Mouse (Mus musculus): ENCODE results near the gene Serpina6.
"Not testable (repeated sequence)": the region's sequence is repeated elsewhere in the genome, so short reads cannot be mapped to it uniquely, and the experiment has no call there.

The Serpina6 gene

GRCm38 (mm10) chr12:103656848-103657626 lies at the start of gene Serpina6:
Serpina6 (minus strand) TSS chr12:103657212.
- in situ Hi-C loops (cut with MboI; ENCODE audit: unreplicated experiment in 2 of 2) = no loop called here

GRCm38 (mm10) chr12:103706113-103706512 lies 49.1 kb upstream of the Serpina6 start:
- in situ Hi-C loops (cut with MboI; ENCODE audit: unreplicated experiment in 2 of 2) = no loop called here

- in situ Hi-C loops (cut with MboI; ENCODE audit: unreplicated experiment in 2 of 2) = no loop called here
These were observed 48.5 kb upstream of the Serpina6 start for GRCm38 (mm10) chr12:103705547-103705946.

- in situ Hi-C loops (cut with MboI; ENCODE audit: unreplicated experiment in 2 of 2) = no loop called here
These were observed 43.2 kb upstream of the Serpina6 start for GRCm38 (mm10) chr12:103700144-103700750.

GRCm38 (mm10) chr12:103695429-103695828 lies 38.4 kb upstream of the Serpina6 start, which contains the start of gene Serpina1f:
Serpina1f (minus strand) TSS chr12:103695529.
- in situ Hi-C loops (cut with MboI; ENCODE audit: unreplicated experiment in 2 of 2) = no loop called here

- in situ Hi-C loops (cut with MboI; ENCODE audit: unreplicated experiment in 2 of 2) = no loop called here
These were observed 31.3 kb upstream of the Serpina6 start for GRCm38 (mm10) chr12:103688221-103688814.

GRCm38 (mm10) chr12:103687021-103687420 lies 30.0 kb upstream of the Serpina6 start:
- in situ Hi-C loops (cut with MboI; ENCODE audit: unreplicated experiment in 2 of 2) = no loop called here

- in situ Hi-C loops (cut with MboI; ENCODE audit: unreplicated experiment in 2 of 2) = no loop called here
These were observed 29.0 kb upstream of the Serpina6 start for GRCm38 (mm10) chr12:103686050-103686449.

GRCm38 (mm10) chr12:103685386-103685785 lies 28.4 kb upstream of the Serpina6 start:
- in situ Hi-C loops (cut with MboI; ENCODE audit: unreplicated experiment in 2 of 2) = no loop called here

- in situ Hi-C loops (cut with MboI; ENCODE audit: unreplicated experiment in 2 of 2) = no loop called here
These were observed 26.8 kb upstream of the Serpina6 start for GRCm38 (mm10) chr12:103683775-103684174.

GRCm38 (mm10) chr12:103681739-103682138 lies 24.7 kb upstream of the Serpina6 start:
- in situ Hi-C loops (cut with MboI; ENCODE audit: unreplicated experiment in 2 of 2) = no loop called here

- in situ Hi-C loops (cut with MboI; ENCODE audit: unreplicated experiment in 2 of 2) = no loop called here
These were observed 24.2 kb upstream of the Serpina6 start for GRCm38 (mm10) chr12:103681169-103681568.

- in situ Hi-C loops (cut with MboI; ENCODE audit: unreplicated experiment in 2 of 2) = not testable (repeated sequence)
These were observed 22.8 kb upstream of the Serpina6 start for GRCm38 (mm10) chr12:103679853-103680252.

- in situ Hi-C loops (cut with MboI; ENCODE audit: unreplicated experiment in 2 of 2) = no loop called here
These were observed 19.0 kb upstream of the Serpina6 start, which contains the start of gene Serpina16 for GRCm38 (mm10) chr12:103676039-103676438. Serpina16 (minus strand) TSS chr12:103676139.

GRCm38 (mm10) chr12:103673179-103673578 lies 16.2 kb upstream of the Serpina6 start:
- in situ Hi-C loops (cut with MboI; ENCODE audit: unreplicated experiment in 2 of 2) = no loop called here

GRCm38 (mm10) chr12:103671483-103671882 lies 14.5 kb upstream of the Serpina6 start:
- in situ Hi-C loops (cut with MboI; ENCODE audit: unreplicated experiment in 2 of 2) = no loop called here

GRCm38 (mm10) chr12:103670964-103671363 lies 14.0 kb upstream of the Serpina6 start:
- in situ Hi-C loops (cut with MboI; ENCODE audit: unreplicated experiment in 2 of 2) = no loop called here

- in situ Hi-C loops (cut with MboI; ENCODE audit: unreplicated experiment in 2 of 2) = no loop called here
These were observed 13.3 kb upstream of the Serpina6 start for GRCm38 (mm10) chr12:103670344-103670743.

- in situ Hi-C loops (cut with MboI; ENCODE audit: unreplicated experiment in 2 of 2) = no loop called here
These were observed 8.3 kb upstream of the Serpina6 start for GRCm38 (mm10) chr12:103665286-103665685.

- in situ Hi-C loops (cut with MboI; ENCODE audit: unreplicated experiment in 2 of 2) = not testable (repeated sequence)
These were observed 5.0 kb upstream of the Serpina6 start for GRCm38 (mm10) chr12:103662053-103662452.

- in situ Hi-C loops (cut with MboI; ENCODE audit: unreplicated experiment in 2 of 2) = no loop called here
These were observed 3.1 kb upstream of the Serpina6 start for GRCm38 (mm10) chr12:103660076-103660475.

All from v-Abl transformed pro-B cells (cell line).